Mouse (Mus musculus) stomach, embryonic 16.5 days (tissue): ENCODE measurements around the gene Cmah. TPM values are rescaled to one million over a fixed set of nuclear protein-coding genes. Genes with fewer than 3 reads are reported as not detected.

ENCODE experiments used
- ATAC-seq: fragments of 200-750 bp; cut with Nextera tagmentation; 2 replicates; pipeline ENCODE4 v1.8.0; 2017; ENCODE audit warnings: moderate number of reproducible peaks, moderate TSS enrichment; ENCODE audit not compliant: insufficient read depth, low FRiP score
- H3K27ac ChIP-seq: fragments of 300-500 bp; sonication (generic); 2 replicates; pipeline ENCODE4 v1.5.1; 2014; ENCODE audit warnings: low read length
- H3K27me3 ChIP-seq: fragments of 300-500 bp; sonication (generic); 2 replicates; pipeline ENCODE4 v1.6.1; 2014; ENCODE audit warnings: low read length, control low read depth, mixed read lengths; ENCODE audit not compliant: control insufficient read depth, insufficient read depth
- H3K36me3 ChIP-seq: fragments of 300-500 bp; sonication (generic); 2 replicates; pipeline ENCODE4 v1.6.1; 2014; ENCODE audit warnings: low read length; ENCODE audit not compliant: control insufficient read depth, insufficient read depth
- H3K4me1 ChIP-seq: fragments of 300-500 bp; sonication (generic); 2 replicates; pipeline ENCODE4 v1.6.1; 2014; ENCODE audit warnings: low read length, control low read depth, mixed read lengths; ENCODE audit not compliant: control insufficient read depth, insufficient read depth
- H3K4me2 ChIP-seq: fragments of 300-500 bp; sonication (generic); 2 replicates; pipeline ENCODE4 v1.6.1; 2014; ENCODE audit warnings: low read depth, low read length, mixed read lengths
- H3K4me3 ChIP-seq: fragments of 300-500 bp; sonication (generic); replicated peaks from 2 replicates; pipeline ENCODE4 v1.5.1; 2014; ENCODE audit warnings: mild to moderate bottlenecking, low read length
- H3K9ac ChIP-seq: fragments of 300-500 bp; sonication (generic); 2 replicates; pipeline ENCODE4 v1.6.1; 2014; ENCODE audit warnings: low read length
- H3K9me3 ChIP-seq: fragments of 300-500 bp; sonication (generic); replicated peaks from 2 replicates; pipeline ENCODE4 v1.6.1; 2016; ENCODE audit warnings: low read length, control low read depth; ENCODE audit not compliant: control insufficient read depth
- WGBS: fragments of 180-500 bp; shearing (Covaris S2); extraction: QIAGEN DNeasy Blood & Tissue Kit; methylation state at CpG from one replicate; pipeline ENCODE4 v1.1.7; 2014; 5-methylcytosine and 5-hydroxymethylcytosine counted together
- polyA plus RNA-seq: library from polyadenylated mRNA; unstranded; fragments of >200 nt; fragmentation: Nextera tagmentation; extraction: Ambion mirVana; gene quantifications from 2 replicates; pipeline ENCODE4 v1.2.1, GENCODE M21; 2015

Cmah gene
- polyA plus RNA-seq, 1 experiment from 2014 or later, result 0.83 TPM

GRCm38 (mm10) chr13:24418814-24419213 is 91.6 kb downstream of the Cmah start:
- Histone ChIP-seq H3K4me1 (peaks cover 3% of the 10 kb centered on the region), H3K9ac (no peak overlapping the region), H3K36me3 (no peaks in the 10 kb centered on the region), H3K4me3 (no peak overlapping the region), H3K27ac (no peak overlapping the region), H3K4me2 (no peak overlapping the region), H3K27me3 (no peaks in the 10 kb centered on the region), H3K9me3 (no peaks in the 10 kb centered on the region)
- 78% methylated on average over 4 of the region's 4 CpGs for WGBS
- no peak for ATAC-seq

- Histone ChIP-seq H3K4me2 (no peak overlapping the region), H3K4me1 (peaks cover 3% of the 10 kb centered on the region), H3K27me3 (no peaks in the 10 kb centered on the region), H3K27ac (no peak overlapping the region), H3K9me3 (no peaks in the 10 kb centered on the region), H3K36me3 (no peaks in the 10 kb centered on the region), H3K9ac (no peak overlapping the region), H3K4me3 (no peak overlapping the region)
- WGBS, result 57% methylated on average over 13 of the region's 13 CpGs
- ATAC-seq, result peak; percentile 73; the same call in 1 of the 2 replicates
These were observed 92.5 kb downstream of the Cmah start for GRCm38 (mm10) chr13:24419560-24420250.

GRCm38 (mm10) chr13:24421987-24422386 is 94.8 kb downstream of the Cmah start:
- Histone ChIP-seq H3K27me3 (no peaks in the 10 kb centered on the region), H3K27ac (no peak overlapping the region), H3K4me2 (no peak overlapping the region), H3K9ac (no peak overlapping the region), H3K4me1 (no peaks in the 10 kb centered on the region; the same call in 1 of the 2 replicates), H3K9me3 (no peaks in the 10 kb centered on the region), H3K4me3 (no peak overlapping the region), H3K36me3 (no peaks in the 10 kb centered on the region)
- ATAC-seq, result no peak
- WGBS, result 47% methylated on average over 3 of the region's 3 CpGs

GRCm38 (mm10) chr13:24430215-24430614 is 103.0 kb downstream of the Cmah start:
- Histone ChIP-seq H3K9me3 (no peaks in the 10 kb centered on the region), H3K4me3 (no peak overlapping the region), H3K4me1 (no peaks in the 10 kb centered on the region; the same call in 1 of the 2 replicates), H3K27ac (no peak overlapping the region), H3K36me3 (no peaks in the 10 kb centered on the region), H3K4me2 (no peak overlapping the region), H3K27me3 (no peaks in the 10 kb centered on the region), H3K9ac (no peak overlapping the region)
- 50% methylated on average over 5 of the region's 5 CpGs for WGBS
- ATAC-seq, result no peak

DNA sequence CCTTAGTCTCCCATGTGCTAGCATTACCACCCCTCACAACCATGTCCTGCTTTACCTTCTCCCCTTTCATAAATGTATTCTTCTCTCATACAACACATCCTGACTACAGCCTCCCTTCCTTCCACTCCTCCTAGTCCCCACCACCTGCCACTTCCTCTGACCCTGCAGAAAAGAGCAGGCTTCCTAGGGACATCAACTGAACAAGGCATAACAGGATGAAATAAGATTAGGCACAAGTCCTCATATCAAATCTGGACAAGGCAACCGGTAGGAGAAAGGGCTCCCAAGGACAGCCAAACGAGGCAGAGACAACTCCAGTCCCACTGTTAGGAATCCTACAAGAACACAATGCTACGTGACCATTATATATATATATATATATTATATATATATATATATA is 104.4 kb downstream of the Cmah start:
- Histone ChIP-seq H3K4me2 (no peak overlapping the region), H3K36me3 (no peaks in the 10 kb centered on the region), H3K27ac (no peak overlapping the region), H3K27me3 (no peaks in the 10 kb centered on the region), H3K4me1 (no peaks in the 10 kb centered on the region; the same call in 1 of the 2 replicates), H3K9me3 (no peaks in the 10 kb centered on the region), H3K9ac (no peak overlapping the region), H3K4me3 (no peak overlapping the region)
- no peak for ATAC-seq
- WGBS, result 85% methylated on average over 3 of the region's 3 CpGs

DNA sequence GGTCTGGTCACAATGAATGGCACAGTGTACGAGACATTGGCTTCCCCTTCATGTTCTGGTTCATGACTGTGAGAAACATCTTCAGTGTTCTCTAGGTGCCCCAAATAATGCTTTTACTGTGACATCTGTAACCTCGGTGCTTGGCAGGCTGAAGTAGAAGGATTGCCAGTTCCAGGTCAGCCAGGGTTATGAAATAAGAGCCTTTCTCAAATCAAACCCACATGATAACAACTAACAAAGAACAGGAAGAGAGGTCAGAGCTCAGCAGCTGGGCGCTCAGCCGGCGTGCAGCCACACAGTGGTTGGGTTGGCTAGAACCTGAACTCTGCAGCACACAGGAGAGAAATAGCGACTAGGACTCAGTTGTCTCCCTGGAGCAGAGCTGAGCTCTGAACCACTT is 115.1 kb downstream of the Cmah start:
- Histone ChIP-seq H3K4me3 (no peak overlapping the region), H3K27ac (no peak overlapping the region), H3K27me3 (no peaks in the 10 kb centered on the region), H3K9ac (no peak overlapping the region), H3K4me1 (peaks cover 9% of the 10 kb centered on the region; the same call in 1 of the 2 replicates), H3K9me3 (no peaks in the 10 kb centered on the region), H3K4me2 (no peak overlapping the region), H3K36me3 (no peaks in the 10 kb centered on the region)
- ATAC-seq, result no peak
- WGBS, result 58% methylated on average over 6 of the region's 6 CpGs

DNA sequence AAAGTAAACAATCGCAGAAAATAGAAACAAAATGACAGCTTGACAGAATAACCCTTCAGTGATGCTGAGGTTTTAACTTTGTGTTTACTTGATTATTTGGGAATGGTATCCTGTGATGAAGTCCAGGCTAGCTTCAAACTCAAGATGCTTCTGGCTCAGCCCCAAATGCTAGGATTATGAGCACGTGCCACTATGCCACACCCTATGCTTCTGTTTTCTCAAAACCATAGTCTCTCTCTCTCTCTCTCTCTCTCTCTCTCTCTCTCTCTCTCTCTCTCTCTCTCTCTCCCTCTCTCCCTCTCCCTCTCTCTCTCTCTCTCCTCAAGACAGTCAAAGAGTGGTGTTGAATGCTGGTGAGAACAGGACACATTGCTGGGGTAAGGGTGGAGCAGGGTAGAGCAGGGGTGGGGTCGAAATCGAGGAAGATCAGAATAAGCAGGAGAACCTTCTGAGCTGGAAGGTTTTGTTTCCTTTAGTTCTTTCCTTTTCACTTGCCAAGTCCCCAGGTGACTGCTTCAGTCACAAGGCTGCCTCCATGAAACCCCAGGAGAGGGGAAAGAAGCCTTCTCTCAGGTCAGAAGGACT is 116.7 kb downstream of the Cmah start:
- H3K4me1 ChIP-seq, result peaks cover 9% of the 10 kb centered on the region; the same call in 1 of the 2 replicates
- H3K9me3 ChIP-seq, result no peaks in the 10 kb centered on the region
- H3K36me3 ChIP-seq, result no peaks in the 10 kb centered on the region
- no peak overlapping the region for H3K4me3 ChIP-seq
- no peak overlapping the region for H3K4me2 ChIP-seq
- ATAC-seq, result no peak
- H3K27me3 ChIP-seq, result no peaks in the 10 kb centered on the region
- 68% methylated on average over 4 of the region's 4 CpGs for WGBS
- H3K9ac ChIP-seq, result no peak overlapping the region
- no peak overlapping the region for H3K27ac ChIP-seq

- H3K4me2 ChIP-seq, result no peak overlapping the region
- no peaks in the 10 kb centered on the region for H3K27me3 ChIP-seq
- H3K27ac ChIP-seq, result no peak overlapping the region
- 39% methylated on average over 4 of the region's 4 CpGs for WGBS
- H3K36me3 ChIP-seq, result no peaks in the 10 kb centered on the region
- peaks cover 9% of the 10 kb centered on the region; the same call in 1 of the 2 replicates for H3K4me1 ChIP-seq
- no peak for ATAC-seq
- no peaks in the 10 kb centered on the region for H3K9me3 ChIP-seq
- H3K9ac ChIP-seq, result no peak overlapping the region
- no peak overlapping the region for H3K4me3 ChIP-seq
These were observed 117.5 kb downstream of the Cmah start for GRCm38 (mm10) chr13:24444709-24445108.

GRCm38 (mm10) chr13:24445166-24445565 is 118.0 kb downstream of the Cmah start:
- no peaks in the 10 kb centered on the region for H3K27me3 ChIP-seq
- 78% methylated on average over 3 of the region's 3 CpGs for WGBS
- H3K4me1 ChIP-seq, result peaks cover 9% of the 10 kb centered on the region; the same call in 1 of the 2 replicates
- no peak overlapping the region for H3K4me2 ChIP-seq
- no peak overlapping the region for H3K4me3 ChIP-seq
- H3K9me3 ChIP-seq, result no peaks in the 10 kb centered on the region
- H3K27ac ChIP-seq, result no peak overlapping the region
- H3K9ac ChIP-seq, result no peak overlapping the region
- H3K36me3 ChIP-seq, result no peaks in the 10 kb centered on the region
- no peak for ATAC-seq
